Mouse (Mus musculus) heart, adult 8-10 months (tissue): ENCODE results near the gene Arhgap44. TPM values are rescaled to one million over a fixed set of nuclear protein-coding genes. Genes with fewer than 3 reads are reported as not detected.
A peak's percentile ranks its signal among the peaks of the same experiment; 100 is the strongest.

Experiments used
- DNase-seq: peaks from one replicate; pipeline ENCODE4 v3.0.0; 2022; ENCODE audit warnings: low spot score
- microRNA-seq: library from miRNA; unstranded; fragments of <30 nt; microRNA quantifications from one replicate; pipeline ENCODE4 v1.2.0, GENCODE M21; 2022
- total RNA-seq, 4 experiments: library from RNA; stranded (reverse); gene quantifications; 2 replicates each; pipeline ENCODE4 v1.2.4; 2022

Arhgap44 gene
- total RNA-seq, 4 experiments from 2014 or later: 24.4 to 26.0 (median 25.2) TPM

- DNase-seq: no peak
These were observed 156.7 kb downstream of the Arhgap44 start for GRCm38 (mm10) chr11:65006047-65006446.

GRCm38 (mm10) chr11:65004836-65005235 is 157.9 kb downstream of the Arhgap44 start:
- DNase-seq: no peak

GRCm38 (mm10) chr11:65003611-65004010 is 159.2 kb downstream of the Arhgap44 start:
- DNase-seq: no peak

- peak; percentile 16 for DNase-seq
These were observed 161.0 kb downstream of the Arhgap44 start for GRCm38 (mm10) chr11:65001729-65002128.

- no peak for DNase-seq
These were observed 163.1 kb downstream of the Arhgap44 start for GRCm38 (mm10) chr11:64999685-65000084.

GRCm38 (mm10) chr11:64998439-64998838 is 164.3 kb downstream of the Arhgap44 start:
- DNase-seq: peak; percentile 80

- no peak for DNase-seq
These were observed 174.2 kb downstream of the Arhgap44 start for GRCm38 (mm10) chr11:64988556-64988955.

- DNase-seq: no peak
These were observed 183.3 kb downstream of the Arhgap44 start for GRCm38 (mm10) chr11:64979489-64979845.

- DNase-seq: peak; percentile 98
These were observed 183.9 kb downstream of the Arhgap44 start, which contains the start of gene Elac2 for GRCm38 (mm10) chr11:64978720-64979488. TSS of gene Elac2 (plus strand) at chr11:64979038.

GRCm38 (mm10) chr11:64972418-64972817 is 190.3 kb downstream of the Arhgap44 start:
- DNase-seq: no peak

GRCm38 (mm10) chr11:64971471-64971988 is 191.2 kb downstream of the Arhgap44 start:
- no peak for DNase-seq

GRCm38 (mm10) chr11:64968939-64969342 is 193.8 kb downstream of the Arhgap44 start:
- no peak for DNase-seq

- DNase-seq: peak; percentile 62
These were observed 194.3 kb downstream of the Arhgap44 start for GRCm38 (mm10) chr11:64968507-64968906.

- no peak for DNase-seq
These were observed 200.1 kb downstream of the Arhgap44 start for GRCm38 (mm10) chr11:64962629-64963028.

GRCm38 (mm10) chr11:64956962-64957729 is 205.6 kb downstream of the Arhgap44 start:
- DNase-seq: no peak

Small RNA genes within 50 kb of the gene (microRNA-seq; reads per million reads assigned to microRNA genes)
- gene Gm25991: not detected

Other genes starting within 250 kb of the Arhgap44 start
- 10 to 100 TPM; 17.6 to 21.7 (median 18.8) TPM for gene Elac2, start 183.9 kb downstream of the Arhgap44 start, total RNA-seq
- under 1 TPM in 2 of 4 experiments, not detected in 2; 0.24 to 0.72 TPM for gene 1700086D15Rik, start 3.1 kb downstream of the Arhgap44 start, total RNA-seq
- gene Myocd, start 107.0 kb upstream of the Arhgap44 start, total RNA-seq: 10 to 100 TPM; 72.3 to 80.0 (median 74.3) TPM